Mouse (Mus musculus): ENCODE data around the gene Fes.
A peak's percentile ranks its signal among the peaks of the same experiment; 100 is the strongest.

The Fes gene

DNA sequence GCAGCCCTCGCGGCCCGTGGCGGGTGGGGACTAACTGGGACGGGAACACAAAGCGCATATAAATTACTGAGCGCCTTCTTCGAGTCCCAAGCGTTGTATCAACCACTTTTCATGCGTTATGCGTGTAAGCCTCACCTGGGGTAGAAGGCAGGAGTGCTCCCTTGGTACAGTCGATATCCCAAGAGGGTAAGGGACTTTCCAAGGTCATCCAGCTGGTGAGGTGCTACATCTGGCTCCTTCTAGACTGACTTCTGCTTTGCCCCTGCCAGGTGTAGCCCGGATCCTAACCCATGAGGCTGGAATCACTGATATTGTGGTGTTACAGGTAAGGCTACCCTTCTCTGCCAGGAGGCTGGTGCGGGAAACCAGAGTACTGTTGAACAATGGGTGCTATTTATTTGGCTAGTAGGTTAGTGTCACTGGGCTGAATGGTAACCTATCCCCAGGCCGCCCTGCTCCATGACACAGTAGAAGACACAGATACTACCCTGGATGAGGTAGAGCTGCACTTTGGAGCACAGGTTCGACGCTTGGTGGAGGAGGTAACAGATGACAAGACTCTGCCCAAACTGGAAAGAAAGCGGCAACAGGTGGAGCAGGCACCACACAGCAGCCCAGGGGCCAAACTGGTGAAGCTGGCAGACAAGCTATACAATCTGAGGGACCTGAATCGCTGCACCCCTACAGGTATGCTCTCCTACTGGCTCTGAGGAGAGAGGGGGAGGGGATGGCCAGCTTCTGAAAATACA is 44.3 kb downstream of the Fes start:
- no peak for DNase-seq (ENCODE audit: low spot score)

DNA sequence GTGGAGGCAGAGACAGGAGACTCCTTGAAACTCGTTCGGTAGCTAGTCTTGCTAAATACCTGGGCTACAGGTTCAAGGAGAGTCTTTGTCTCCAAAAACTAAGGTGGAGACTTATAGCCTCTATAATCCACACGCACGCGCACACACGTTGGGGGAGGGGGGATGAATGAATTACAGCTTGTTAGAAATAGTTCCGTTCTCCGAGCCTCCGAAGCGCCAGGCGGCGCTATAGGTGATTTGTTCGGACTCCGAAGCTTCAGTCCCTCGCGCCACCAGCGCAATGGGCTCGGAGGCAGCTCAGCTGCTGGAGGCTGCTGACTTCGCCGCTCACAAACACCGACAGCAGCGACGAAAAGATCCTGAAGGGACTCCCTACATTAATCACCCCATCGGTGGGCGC is 44.9 kb downstream of the Fes start, which contains the start of gene Hddc3:
TSS of gene Hddc3 (plus strand) at position 247 of the 400 bp plus-strand sequence.
- DNase-seq (ENCODE audit: low spot score) = peak; percentile 95

DNA sequence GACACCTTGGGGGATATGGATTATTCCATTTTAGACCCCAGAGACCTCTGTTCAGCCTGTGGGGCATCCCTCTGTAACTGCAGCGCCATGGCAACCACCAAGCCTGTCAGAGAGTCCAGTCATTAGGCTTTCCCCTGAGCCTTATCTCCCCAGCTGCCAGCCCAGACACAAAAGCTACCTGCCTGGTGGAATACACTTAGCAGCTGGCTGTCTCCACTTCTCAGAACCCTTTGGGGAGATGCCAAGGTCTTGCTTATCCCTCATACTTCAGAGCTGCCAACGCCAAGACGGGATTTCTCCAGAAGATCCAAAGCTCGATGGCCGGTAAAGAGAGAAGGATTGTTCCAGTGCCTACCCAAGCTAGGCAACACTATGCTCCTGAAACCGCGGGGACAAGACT is 46.0 kb downstream of the Fes start:
- DNase-seq (ENCODE audit: low spot score) = no peak

DNA sequence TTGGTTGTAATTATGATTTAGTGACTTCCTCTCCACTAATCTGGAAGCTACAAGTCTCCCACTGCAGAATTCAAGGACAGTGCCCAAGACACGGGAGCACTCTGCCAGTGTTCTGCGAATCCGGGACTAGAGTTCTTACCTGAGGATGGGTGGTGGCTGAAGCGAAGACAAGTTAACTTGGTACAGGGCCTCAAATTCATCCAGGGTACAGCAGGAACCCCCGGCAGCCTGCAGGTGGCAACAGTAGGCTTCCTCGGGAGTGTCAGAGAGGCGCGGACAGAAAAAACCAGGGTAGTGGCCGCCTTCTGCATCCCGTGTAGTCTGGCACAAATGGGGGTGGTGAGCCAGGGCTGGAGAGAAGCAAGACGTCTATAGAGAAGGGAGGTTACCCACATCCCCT is 47.0 kb downstream of the Fes start, which contains the start of gene Unc45a:
TSS of gene Unc45a (minus strand) at position 213 of the 400 bp plus-strand sequence.
- DNase-seq (ENCODE audit: low spot score) = peak; percentile 73

DNA sequence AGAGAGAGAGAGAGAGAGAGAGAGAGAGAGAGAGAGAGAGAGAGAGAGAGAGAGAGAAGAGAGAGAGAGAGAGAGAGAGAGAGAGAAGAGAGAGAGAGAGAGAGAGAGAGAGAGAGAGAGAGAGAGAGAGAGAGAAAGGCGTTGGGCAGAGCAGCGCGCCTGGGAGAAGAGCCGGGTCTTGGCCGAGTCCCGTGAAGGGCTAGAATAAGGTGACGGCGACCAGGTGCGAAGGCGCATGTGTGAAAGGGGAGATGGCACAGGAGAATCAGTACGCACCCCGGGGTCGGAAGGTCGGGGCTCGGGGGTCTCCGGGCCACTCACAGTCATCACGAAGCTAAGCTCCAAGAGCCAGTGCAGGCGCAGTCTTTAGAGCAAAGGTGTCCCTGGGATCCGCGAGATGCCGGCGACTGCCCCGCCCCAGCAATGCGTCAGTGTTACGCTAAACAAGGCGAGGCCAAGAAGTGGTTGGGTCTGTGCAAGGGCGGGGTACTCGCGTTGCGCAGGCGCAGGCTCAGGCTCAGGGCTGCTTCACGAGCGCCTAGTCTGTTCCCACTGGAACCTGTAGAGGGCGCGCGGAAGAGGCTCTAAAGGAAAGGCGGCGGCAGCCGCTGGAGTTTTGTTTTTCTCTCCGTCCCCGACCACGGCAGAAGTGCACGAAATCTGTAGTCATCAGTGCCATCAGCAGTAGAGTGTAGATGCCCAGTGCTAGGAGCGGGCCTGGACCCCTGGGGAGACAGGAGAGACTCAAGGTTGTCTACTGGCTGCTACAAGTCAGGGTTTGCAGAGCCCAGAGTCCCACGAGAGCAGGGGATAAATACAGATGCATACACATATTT is 47.7 kb downstream of the Fes start:
- DNase-seq (ENCODE audit: low spot score) = peak; percentile 99

DNA sequence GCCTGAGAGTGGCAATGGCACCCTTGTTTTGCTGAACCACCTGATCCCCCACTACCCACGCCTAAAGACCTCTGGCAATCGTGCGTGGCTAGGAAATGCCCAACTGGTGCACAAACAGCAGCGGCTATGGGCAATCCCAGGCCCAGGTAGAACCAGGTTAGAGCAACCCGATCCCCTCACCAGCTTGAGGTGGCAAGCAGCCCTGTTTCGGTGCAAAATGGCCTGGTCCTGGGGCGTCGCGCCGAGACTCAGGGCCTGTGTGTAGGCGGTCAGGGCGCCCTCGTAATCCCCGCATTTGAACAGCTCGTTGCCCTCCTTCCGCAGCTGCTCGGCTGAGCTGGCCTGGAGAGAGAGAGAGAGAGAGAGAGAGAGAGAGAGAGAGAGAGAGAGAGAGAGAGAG is 48.4 kb downstream of the Fes start:
- DNase-seq (ENCODE audit: low spot score) = no peak

DNA sequence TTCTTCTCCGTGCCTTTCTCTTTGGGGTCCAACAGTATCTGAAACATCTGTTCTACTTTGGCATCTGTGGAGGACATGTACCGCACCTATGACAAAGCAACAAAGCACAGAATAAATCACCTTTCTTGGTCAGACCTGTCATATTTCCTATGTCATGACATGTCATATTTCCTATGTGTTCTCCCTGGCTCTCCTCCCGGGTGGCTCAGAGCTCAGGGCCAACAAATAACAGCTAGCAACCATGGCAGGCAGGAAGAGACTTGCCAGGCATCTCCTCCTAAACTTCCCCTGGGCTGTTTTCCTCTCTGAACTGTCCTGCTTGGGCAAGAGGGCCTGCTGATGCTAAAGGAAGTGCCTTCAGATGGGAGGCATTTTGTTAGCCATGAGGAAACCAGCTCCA is 50.8 kb downstream of the Fes start:
- no peak for DNase-seq (ENCODE audit: low spot score)

DNA sequence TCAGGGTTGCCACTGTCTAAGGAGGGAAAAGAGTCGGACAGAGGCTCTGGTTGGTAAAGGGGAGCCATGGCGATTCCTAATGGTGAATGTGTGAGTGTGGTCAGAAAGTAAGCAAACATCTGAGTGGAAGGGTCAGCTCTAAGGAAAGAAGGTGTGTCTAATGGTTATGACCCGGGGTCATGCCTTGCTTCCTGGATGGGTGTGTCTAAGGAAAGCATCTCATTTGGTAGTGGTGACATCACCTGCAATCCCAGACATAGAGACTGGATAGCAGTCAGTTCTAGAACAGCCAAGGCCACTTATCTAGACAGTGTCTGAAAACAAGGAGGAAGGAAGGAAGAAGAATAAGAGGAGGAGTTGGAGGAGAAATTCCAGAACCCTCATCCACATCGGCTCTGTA is 52.9 kb downstream of the Fes start:
- DNase-seq (ENCODE audit: low spot score) = no peak

DNA sequence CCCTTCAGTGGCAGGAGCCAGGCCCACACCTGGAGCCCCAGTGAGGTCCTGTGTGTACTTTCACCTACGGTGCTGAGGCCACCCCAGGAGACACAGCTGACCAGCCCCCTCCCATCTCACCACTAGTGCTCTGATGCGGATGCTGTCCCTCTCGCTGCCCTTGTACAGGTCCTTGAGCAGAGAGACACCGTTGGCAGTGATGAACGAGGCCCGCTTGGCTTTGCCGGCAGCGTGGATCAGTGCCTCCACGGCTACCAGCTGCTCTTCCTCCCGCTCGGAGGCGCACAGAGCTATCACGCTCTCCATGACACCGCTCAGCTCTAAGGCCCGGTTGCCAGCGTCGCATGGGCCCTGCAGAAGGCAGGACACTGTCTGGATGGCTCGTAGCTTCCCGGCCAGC is 56.3 kb downstream of the Fes start:
- no peak for DNase-seq (ENCODE audit: low spot score)

DNA sequence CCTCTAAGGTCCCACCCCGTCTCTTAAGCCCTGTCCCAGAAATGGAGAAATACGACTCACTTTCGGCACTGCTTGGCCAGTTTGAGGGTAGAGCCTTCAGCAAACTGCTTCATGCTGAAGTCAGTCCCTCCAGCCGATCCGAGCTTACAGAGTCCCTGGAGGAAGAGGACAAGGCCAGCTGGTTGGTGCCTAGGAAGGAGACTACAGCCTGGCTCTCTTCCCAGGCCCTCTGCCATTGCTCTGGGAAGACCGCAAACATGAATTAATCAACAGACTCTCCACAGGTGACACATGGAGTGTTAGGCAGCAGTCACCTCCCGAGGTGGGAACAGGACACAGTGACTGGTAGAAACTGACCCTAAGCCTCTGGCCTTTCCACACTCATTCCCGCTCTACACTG is 57.5 kb downstream of the Fes start:
- no peak for DNase-seq (ENCODE audit: low spot score)
